Mouse (Mus musculus) brain, embryonic 14.5 days (tissue): ENCODE data around the gene Cdc42ep2.

ENCODE experiments used
- CTCF ChIP-seq: fragments of 200-500 bp; IDR thresholded peaks from 2 replicates; pipeline ENCODE4 v1.5.1; 2012; ENCODE audit warnings: inconsistent platforms, mild to moderate bottlenecking, moderate library complexity, borderline replicate concordance; ENCODE audit not compliant: insufficient read depth, insufficient read length; ENCODE audit errors: extremely low read depth
- POLR2A ChIP-seq: fragments of 200-500 bp; IDR thresholded peaks from 2 replicates; pipeline ENCODE4 v1.6.1; 2012; ENCODE audit warnings: mild to moderate bottlenecking, inconsistent platforms, borderline replicate concordance; ENCODE audit not compliant: poor library complexity, insufficient read depth, insufficient read length, severe bottlenecking; ENCODE audit errors: extremely low read depth

- TF ChIP-seq CTCF: no peak
- TF ChIP-seq POLR2A: no peak
Observed at GRCm38 (mm10) chr19:5929634-5930596, 5.3 kb upstream of the Cdc42ep2 start.
